Mouse (Mus musculus) granulocyte monocyte progenitor cell, adult 5-6 weeks (primary cell): ENCODE measurements at regions not wholly inside any gene's neighbourhood (a gene's known extent, or its start where the extent isn't known, plus 50 kb on each side); places are given as distances from the start of the nearest gene placed in this dataset.

Experiments
- ATAC-seq: replicated peaks from 2 replicates; pipeline ENCODE4 v1.8.0; 2016; ENCODE audit warnings: mild to moderate bottlenecking, moderate TSS enrichment, inconsistent platforms; ENCODE audit not compliant: poor library complexity, severe bottlenecking

GRCm38 (mm10) chr17:75906643-75907042, 354.9 kb upstream of the Fam98a start:
- no peak for ATAC-seq

DNA sequence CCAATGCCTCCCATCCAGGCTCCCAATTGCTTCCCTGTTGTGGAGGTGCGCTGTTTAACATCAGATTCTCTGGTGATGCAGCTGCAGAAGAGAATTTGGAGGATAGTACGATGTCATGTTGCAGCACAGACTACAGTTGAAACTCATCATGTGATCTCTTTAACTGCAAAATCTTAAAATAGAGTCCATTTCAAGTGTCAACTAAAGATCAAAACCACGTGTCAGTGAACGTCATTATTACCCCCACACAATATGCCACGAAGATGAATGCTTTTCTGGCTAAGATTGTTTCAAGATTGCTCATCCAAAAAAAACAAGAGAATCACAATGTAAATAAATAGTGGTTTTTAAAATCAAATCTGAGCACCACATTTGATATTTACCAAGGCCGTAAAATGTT, 343.7 kb upstream of the Fam98a start:
- ATAC-seq: no peak

DNA sequence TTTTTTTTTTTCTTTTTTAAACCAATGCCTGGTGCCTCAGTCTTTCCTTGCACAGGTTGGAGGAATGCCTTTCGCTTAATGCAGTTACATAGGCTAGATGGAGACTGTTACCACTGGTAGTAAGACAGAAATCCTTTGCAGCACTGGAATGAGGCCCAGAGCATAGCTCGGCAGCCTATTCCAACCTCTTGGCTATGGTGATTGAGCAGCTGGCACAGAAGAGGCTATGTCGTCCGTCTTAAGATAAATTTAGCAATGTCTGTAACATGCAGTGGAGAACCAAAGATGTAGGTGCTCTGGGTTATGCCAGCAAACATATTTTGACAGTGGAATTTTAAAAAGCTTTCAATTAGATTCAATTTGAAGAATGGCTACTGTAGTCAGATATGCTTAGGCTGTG, 343.2 kb upstream of the Fam98a start:
- no peak for ATAC-seq

DNA sequence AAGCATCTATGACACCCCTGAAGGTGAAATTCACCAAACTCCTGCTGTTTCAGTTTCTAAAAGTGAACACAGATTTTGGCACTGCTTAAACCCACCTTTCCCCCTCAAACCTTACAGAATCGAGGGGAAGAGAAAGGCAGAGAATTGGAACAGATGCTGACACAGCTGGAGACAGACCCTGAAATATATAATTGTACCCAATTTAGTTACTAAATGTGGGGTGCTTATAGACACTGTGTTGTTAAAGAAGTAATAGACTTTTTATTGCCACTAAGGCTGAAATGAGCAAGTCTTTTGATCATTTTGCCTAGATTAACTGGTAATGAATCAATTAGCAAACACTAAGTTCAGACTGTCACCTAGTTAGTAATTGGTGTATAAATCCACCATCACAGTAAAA, 341.8 kb upstream of the Fam98a start:
- ATAC-seq: no peak

DNA sequence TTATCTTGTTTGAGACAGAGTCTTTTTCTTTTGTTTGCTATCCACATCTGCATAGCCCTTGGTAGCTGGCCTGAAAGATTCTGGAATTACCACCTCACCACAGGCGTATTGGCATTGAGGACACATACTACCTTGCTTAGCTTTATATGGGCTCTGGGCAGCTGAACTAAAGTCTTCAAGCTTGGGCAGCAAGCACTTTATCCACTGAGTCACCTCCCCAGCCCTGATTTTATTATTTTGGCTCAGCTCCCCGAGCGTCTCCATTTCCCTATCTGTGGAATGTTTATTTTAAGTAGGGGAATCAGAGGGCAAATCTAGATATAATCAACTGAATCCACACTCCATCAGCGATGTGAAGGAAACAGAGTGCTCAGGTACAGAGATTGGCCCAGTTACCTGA, 340.4 kb upstream of the Fam98a start:
- no peak for ATAC-seq

GRCm38 (mm10) chr17:75891564-75891963, 339.8 kb upstream of the Fam98a start:
- no peak for ATAC-seq

DNA sequence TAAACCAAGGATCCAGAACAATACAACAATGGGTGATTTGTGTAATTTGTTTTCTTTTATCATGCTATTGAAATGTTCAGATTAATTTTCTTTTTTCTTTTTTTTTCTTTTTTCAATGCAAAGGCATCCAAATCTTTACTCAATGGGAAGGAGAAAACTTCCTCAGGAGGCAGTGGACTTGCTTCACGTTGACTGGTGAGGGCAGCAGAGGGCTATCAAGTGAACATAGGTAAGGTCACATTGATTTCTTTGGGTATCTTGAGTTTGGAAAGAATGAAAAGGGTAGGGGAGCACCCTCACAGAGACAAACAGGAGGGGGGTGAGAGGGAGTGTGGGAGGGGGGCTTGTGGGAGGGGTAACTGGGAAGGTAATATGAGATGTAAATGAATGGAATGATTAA, 326.1 kb upstream of the Fam98a start:
- no peak for ATAC-seq

DNA sequence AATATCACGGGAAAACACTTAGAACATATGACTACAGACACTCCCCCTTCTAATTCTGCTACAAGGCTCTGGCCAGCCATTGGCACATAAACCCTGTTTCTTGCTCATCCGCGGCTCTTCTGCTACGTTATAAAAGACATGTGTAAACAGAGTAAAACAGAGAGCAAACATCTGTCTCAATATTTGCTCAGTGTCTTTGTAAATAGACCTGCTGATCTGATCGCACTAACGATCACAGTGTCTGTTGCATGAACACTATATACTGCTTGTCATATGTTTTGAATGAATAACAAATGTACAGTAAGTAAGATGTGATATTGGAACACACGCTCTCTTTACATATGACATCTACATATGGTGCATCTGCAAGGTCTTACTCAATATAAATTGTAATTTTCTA, 325.1 kb upstream of the Fam98a start:
- no peak for ATAC-seq

DNA sequence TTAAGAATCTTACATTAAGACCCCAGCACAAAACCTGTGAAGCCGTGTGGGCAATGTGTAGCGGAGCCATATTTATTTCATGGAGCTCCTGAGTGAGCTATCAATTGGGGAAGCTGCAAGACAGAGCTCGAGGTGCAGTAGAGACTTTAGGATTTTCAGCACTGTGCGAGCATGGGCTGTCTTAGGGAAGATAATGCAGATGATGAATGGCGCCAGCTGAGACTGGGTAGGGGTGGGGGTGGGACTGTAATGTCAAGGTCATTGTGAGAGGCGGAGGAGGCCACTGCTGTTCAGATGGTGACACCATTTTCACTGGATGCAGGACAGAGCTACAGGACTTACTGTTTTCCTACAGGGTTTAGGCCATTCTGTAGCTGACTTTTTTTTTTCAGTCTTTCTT, 322.8 kb upstream of the Fam98a start:
- ATAC-seq: no peak

DNA sequence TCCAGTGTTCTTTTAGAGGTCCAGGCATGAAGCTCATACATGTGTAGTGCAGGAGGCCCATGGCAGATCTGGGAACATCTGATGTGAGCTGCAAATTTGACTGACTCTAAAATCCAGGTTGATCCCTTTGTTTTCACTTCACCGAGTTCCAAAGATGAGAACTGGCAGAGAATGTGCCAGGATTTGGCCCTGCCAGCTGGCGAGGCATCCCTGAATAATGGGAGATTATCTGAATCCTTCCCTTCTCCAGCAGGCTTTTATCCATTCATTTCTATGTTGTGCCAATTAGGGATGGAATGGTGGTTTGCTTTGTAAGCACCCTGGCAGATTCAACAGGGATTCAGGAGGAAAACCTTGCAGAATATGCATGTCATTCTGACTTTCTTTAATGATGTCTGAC, 318.7 kb upstream of the Fam98a start:
- no peak for ATAC-seq

DNA sequence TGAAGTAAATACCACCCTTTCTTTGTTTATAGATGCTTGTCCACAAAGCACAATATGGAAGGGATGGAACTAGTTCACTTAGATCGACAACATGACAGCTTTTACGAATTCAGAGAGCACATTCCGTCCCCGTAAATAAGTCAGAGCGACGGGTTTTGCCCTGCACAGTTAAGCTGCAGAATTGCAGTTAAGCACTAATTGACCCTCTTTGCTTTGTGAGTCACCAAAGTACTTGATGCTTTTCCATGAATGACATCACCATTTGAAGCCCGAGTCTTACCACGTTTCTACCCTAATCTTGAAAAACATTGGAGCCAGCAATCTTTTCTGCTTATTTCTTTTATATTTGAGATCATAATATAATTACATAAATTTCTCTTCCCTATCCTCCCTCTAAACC, 305.3 kb upstream of the Fam98a start:
- ATAC-seq: no peak

- ATAC-seq: no peak
Observed at GRCm38 (mm10) chr17:75815997-75816626, 264.4 kb upstream of the Fam98a start.

GRCm38 (mm10) chr17:75812163-75812562, 260.4 kb upstream of the Fam98a start:
- ATAC-seq: no peak

GRCm38 (mm10) chr17:75808524-75809326, 257.0 kb upstream of the Fam98a start:
- ATAC-seq: no peak

DNA sequence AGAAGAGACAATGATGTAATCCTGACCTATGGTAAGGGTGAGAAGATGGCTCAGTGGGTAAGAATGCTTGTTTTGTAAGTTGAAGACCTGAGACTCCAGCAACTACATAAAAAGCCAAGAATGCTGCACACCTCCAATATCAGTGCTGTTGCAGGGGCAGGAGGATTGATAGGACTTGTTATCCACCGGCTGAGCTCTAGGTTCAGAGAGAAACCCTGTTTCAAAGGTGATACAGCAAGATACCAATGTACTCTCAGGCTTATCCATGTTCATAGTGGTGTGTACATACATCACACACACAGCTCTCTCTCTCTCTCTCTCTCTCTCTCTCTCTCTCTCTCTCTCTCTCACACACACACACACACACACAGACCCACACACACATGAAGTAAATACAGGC, 256.3 kb upstream of the Fam98a start:
- no peak for ATAC-seq

- ATAC-seq: no peak
Observed at GRCm38 (mm10) chr17:75804358-75804757, 252.6 kb upstream of the Fam98a start.

GRCm38 (mm10) chr17:75796380-75796779, 244.6 kb upstream of the Fam98a start:
- ATAC-seq: no peak

DNA sequence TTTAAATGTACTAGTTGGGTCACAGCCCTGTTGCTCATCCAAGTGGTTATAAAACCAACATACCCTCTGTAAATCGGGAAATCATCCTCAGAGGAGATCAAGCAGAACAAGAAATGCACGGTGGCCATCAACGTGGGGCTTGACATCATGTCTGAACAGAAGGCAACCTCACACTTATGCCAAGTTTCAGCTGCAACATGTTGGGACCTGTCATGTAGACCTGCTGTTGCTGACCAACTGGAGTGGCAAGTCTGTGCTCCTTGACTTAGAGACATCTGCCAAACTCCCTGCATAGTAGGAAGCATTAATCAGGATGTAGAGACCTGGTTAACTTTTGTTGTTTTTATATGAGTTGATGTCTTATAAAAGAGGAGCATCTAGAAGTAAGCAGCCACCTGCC, 244.0 kb upstream of the Fam98a start:
- no peak for ATAC-seq

DNA sequence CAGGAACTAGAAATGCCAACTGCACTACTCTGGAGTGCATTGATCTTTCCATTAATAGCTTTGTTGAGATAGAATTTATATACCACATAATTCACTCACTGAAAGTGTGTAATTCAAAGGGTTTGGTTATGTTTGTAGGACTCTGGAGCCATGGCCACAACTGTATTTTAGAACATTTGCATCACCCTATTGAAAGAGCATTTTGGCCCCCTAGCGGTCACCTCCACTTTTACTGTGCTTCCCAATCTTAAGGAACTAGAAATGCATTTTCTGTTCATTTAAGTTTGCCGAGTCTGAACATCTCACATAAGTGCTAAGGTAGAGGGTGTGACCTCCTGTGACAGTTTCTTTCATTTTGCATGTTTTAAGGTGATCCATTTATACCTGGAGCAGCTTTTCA, 228.0 kb upstream of the Fam98a start:
- no peak; the same call in 1 of the 2 replicates for ATAC-seq

DNA sequence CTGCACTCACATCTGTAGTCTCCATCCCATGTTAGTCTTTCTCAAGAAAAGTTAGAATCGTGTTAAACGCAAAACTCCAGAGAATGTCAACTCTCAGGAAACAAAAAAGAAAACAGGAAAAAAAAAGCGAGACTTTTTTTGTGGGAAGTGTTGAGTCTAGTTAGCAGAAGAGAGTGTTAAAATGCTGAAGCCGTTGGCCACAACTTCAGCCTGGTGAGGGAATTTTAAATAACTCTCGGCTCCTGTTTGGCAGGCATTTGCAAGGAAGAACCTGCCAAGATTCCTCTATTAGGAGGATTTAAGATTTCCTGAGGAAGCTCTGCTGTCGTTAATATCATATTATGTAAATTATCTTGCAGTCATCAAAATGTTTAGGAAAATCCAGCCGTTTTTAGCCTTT, 224.9 kb upstream of the Fam98a start:
- ATAC-seq: no peak

- no peak for ATAC-seq
Observed at GRCm38 (mm10) chr17:75775518-75775917, 223.8 kb upstream of the Fam98a start.

DNA sequence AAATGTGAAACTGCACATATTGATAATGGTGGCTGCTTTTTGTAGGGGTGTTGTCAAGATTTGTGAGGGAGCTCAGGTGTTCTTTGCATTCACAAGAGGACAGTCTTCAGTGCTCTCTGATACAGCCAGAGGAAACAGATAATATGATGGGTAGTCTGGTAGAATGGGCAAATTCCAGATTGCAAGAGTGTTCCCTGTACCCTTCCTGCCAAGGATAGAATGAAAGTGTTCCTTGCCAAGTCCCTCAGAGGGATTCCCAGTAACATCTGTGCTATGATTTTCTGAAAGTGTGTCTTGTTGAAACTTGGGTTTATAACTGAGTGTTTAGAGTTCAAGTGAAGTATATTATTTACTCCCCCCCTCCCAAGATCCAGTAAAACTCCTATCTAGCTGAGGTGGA, 221.1 kb upstream of the Fam98a start:
- no peak for ATAC-seq
